Mouse (Mus musculus): Measurements from ENCODE around the gene Lrfn3.

DNA sequence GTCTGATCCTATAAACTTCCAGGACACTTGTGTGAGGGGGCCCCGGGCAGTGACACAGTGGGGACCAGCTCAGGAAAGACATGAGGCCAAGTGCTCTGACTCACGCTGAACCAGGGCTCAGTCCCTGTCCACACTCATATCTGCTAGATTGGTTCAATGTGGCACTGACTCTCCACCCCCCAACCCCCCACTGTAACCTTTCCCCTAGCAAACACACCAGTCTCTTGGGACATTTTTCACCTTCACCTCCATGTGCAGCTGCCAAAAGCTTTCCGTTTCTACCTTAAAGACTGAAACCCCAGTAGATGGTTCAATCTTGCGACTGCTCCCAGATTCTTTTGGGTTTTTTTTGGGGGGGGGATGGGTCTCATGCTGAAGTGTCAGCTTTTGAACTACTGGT, 8.5 kb downstream of the Lrfn3 start:
- TF ChIP-seq NELFE (IDR thresholded peaks at IDR 0.05; ENCODE audit: low read depth, low read length) (no peak), POLR2A (IDR thresholded peaks at IDR 0.05; ENCODE audit: low read depth, low read length) (no peak), CHD1 (IDR thresholded peaks at IDR 0.05; ENCODE audit: low read depth, low read length) (no peak), POLR2AphosphoS2 (IDR thresholded peaks at IDR 0.05; ENCODE audit: low read depth, low read length) (no peak), E2F4 (IDR thresholded peaks at IDR 0.05; ENCODE audit: insufficient replicate concordance, low read depth, low read length) (no peak), IRF4 (IDR thresholded peaks at IDR 0.05; ENCODE audit: low read depth, low read length) (no peak), MAFK (IDR thresholded peaks at IDR 0.05; ENCODE audit: insufficient replicate concordance, low read length) (no peak)

Measured in CH12.LX (cell line).